Mouse (Mus musculus) heart, postnatal 14 days (tissue): ENCODE data around the gene Sult1b1. TPM values are rescaled to one million over a fixed set of nuclear protein-coding genes. Genes with fewer than 3 reads are reported as not detected.

Experiments
- total RNA-seq, 2 experiments: library from RNA; stranded (reverse); gene quantifications; 2 replicates each; pipeline ENCODE4 v1.2.3; 2021

Sult1b1 gene
- total RNA-seq, 2 experiments from 2014 or later: not detected

Other genes with a start within 250 kb of the Sult1b1 start
- gene Ugt2a3, start 201.0 kb downstream of the Sult1b1 start, total RNA-seq: not detected
- gene Ugt2b38, start 114.0 kb downstream of the Sult1b1 start, total RNA-seq: not detected
- not detected for gene Ugt2a2, start 55.9 kb downstream of the Sult1b1 start, total RNA-seq
- not detected for gene Gm43638, start 51.4 kb downstream of the Sult1b1 start, total RNA-seq
- not detected for gene Ugt2a1, start 47.3 kb downstream of the Sult1b1 start, total RNA-seq
- gene Sult1d1, start 30.8 kb upstream of the Sult1b1 start, total RNA-seq: under 1 TPM in 1 of 2 experiments, not detected in 1; 0.36 TPM
- not detected for gene Sult1e1, start 53.4 kb upstream of the Sult1b1 start, total RNA-seq
- gene Csn1s1, start 128.0 kb upstream of the Sult1b1 start, total RNA-seq: not detected
- under 1 TPM in 1 of 2 experiments, not detected in 1; 0.27 TPM for gene Csn2, start 161.4 kb upstream of the Sult1b1 start, total RNA-seq
- gene Csn1s2a, start 236.4 kb upstream of the Sult1b1 start, total RNA-seq: not detected